Comparison of ENCODE assay signal across 11 mouse cellular contexts in genomic region chr1:166282597-166283210, GRCm38 (mm10). TPM values are rescaled to one million over a fixed set of nuclear protein-coding genes. Genes with fewer than 3 reads are reported as not detected.
A peak's percentile ranks its signal among the peaks of the same experiment; 100 is the strongest.
DNase-seq lines count a peak whose midpoint lies in the region; ATAC-seq lines count a peak whose summit lies in the region.
"Had no signal": no experiment of that assay in that cellular context is flagged by ENCODE, and none has a peak within 500 bp of the region (broad histone marks: within the 10 kb centered on the region; RNA-seq: fewer than 3 reads in every experiment).

No protein-coding gene starts in this region.

- WGBS in heart, embryonic 10.5 days = 6% methylated on average over 22 of the region's 22 CpGs
- 3% methylated on average over 22 of the region's 22 CpGs for WGBS in hindbrain, embryonic 11.5 days

- no peaks in the 10 kb centered on the region for H3K36me3 ChIP-seq in heart, embryonic 10.5 days
- no peaks in the 10 kb centered on the region for H3K36me3 ChIP-seq in hindbrain, embryonic 11.5 days (ENCODE audit: control insufficient read depth, insufficient read depth, low read length)
- H3K36me3 ChIP-seq: G1E had no signal

- peak overlapping the region; percentile 38; the same call in 1 of the 2 replicates for H3K9ac ChIP-seq in hindbrain, embryonic 11.5 days (ENCODE audit: low read depth, low read length)

- peak overlapping the region; percentile 37; the same call in 1 of the 2 replicates for H3K27ac ChIP-seq in heart, embryonic 10.5 days
- peak overlapping the region; percentile 92 for H3K27ac ChIP-seq in hindbrain, embryonic 11.5 days (ENCODE audit: low read depth, low read length)
- H3K27ac ChIP-seq: heart, adult 2 months had no signal

- peak overlapping the region; percentile 24; the same call in 1 of the 2 replicates for H3K4me2 ChIP-seq in hindbrain, embryonic 11.5 days (replicated peaks; ENCODE audit: low read depth, low read length)

- peak; percentile 90 for DNase-seq in heart, embryonic 10.5 days (ENCODE audit: low spot score)
- DNase-seq in heart, adult 9 months (ENCODE audit: low spot score in 2 of 2) = no peak
- peak; percentile 97 for DNase-seq in embryo, embryonic 11 days
- peak; percentile 98 for DNase-seq in hindbrain, embryonic 11.5 days (ENCODE audit: low spot score)
- peak; percentile 87 for DNase-seq in layer of hippocampus, adult 9-11 months
- DNase-seq in mesoderm, embryonic 11.5 days (ENCODE audit: low read depth, low spot score) = peak; percentile 95
- peak; percentile 71 for DNase-seq in right cerebral cortex, postnatal 25 days
- DNase-seq in thymus, postnatal 4 days = no peak

- no peaks in the 10 kb centered on the region for H3K9me3 ChIP-seq in heart, embryonic 10.5 days
- H3K9me3 ChIP-seq in hindbrain, embryonic 11.5 days (ENCODE audit: control insufficient read depth, low read length) = no peaks in the 10 kb centered on the region
- H3K9me3 ChIP-seq: G1E had no signal

- H3K4me3 ChIP-seq in heart, embryonic 10.5 days = peak overlapping the region; percentile 51
- H3K4me3 ChIP-seq in hindbrain, embryonic 11.5 days (ENCODE audit: low read depth, low read length) = no peak overlapping the region
- H3K4me3 ChIP-seq: heart, adult 2 months had no signal

- peaks cover 24% of the 10 kb centered on the region for H3K4me1 ChIP-seq in heart, embryonic 10.5 days
- peaks cover 23% of the 10 kb centered on the region for H3K4me1 ChIP-seq in hindbrain, embryonic 11.5 days (replicated peaks; ENCODE audit: control insufficient read depth, insufficient read depth, low read length)

- no peaks in the 10 kb centered on the region for H3K27me3 ChIP-seq in heart, embryonic 10.5 days (ENCODE audit: insufficient read depth, poor library complexity, severe bottlenecking)
- no peaks in the 10 kb centered on the region for H3K27me3 ChIP-seq in hindbrain, embryonic 11.5 days (ENCODE audit: control insufficient read depth, insufficient read depth, low read length)

- peak; percentile 94 for ATAC-seq in hindbrain, embryonic 11.5 days (ENCODE audit: low FRiP score)

RNA-seq across cellular contexts. Expression of gene Ildr2, which starts 28.8 kb away (rescaled TPM):
- 1.4 and 1.5 TPM in 2 replicates for polyA plus RNA-seq in heart, embryonic 10.5 days (2016; fragmentation: Nextera tagmentation; extraction: Ambion mirVana)
- 7.2 and 7.4 TPM in 2 replicates for polyA plus RNA-seq in hindbrain, embryonic 11.5 days (2014; fragmentation: Nextera tagmentation; extraction: Ambion mirVana)
- polyA plus RNA-seq: G1E had no signal

RNA-seq across cellular contexts. Expression of gene Mael, which starts 44.2 kb away (rescaled TPM):
- 0.09 and 0.11 TPM in 2 replicates for polyA plus RNA-seq in heart, embryonic 10.5 days (2016; fragmentation: Nextera tagmentation; extraction: Ambion mirVana)
- 0.14 TPM in 1 of 2 replicates, not detected in the other for polyA plus RNA-seq in hindbrain, embryonic 11.5 days (2014; fragmentation: Nextera tagmentation; extraction: Ambion mirVana)
- polyA plus RNA-seq: G1E; spleen, adult 2 months had no signal

Comparison
In these comparisons a context has a peak if more than half of its experiments do, and no peak if none do; other contexts are left out.
1. DNase-seq: peak in heart, embryonic 10.5 days (single experiment), embryo, embryonic 11 days (single experiment), hindbrain, embryonic 11.5 days (single experiment), layer of hippocampus, adult 9-11 months (single experiment), mesoderm, embryonic 11.5 days (single experiment) and right cerebral cortex, postnatal 25 days (single experiment); none in heart, adult 9 months (0 of 2) and thymus, postnatal 4 days (single experiment).